Mouse (Mus musculus) hindbrain, embryonic 11.5 days (tissue): ENCODE measurements around the gene Krtap2-4. TPM values are rescaled to one million over a fixed set of nuclear protein-coding genes. Genes with fewer than 3 reads are reported as not detected.
"Not testable (repeated sequence)": the region's sequence is repeated elsewhere in the genome, so short reads cannot be mapped to it uniquely, and the experiment has no call there.

Source experiments
- ATAC-seq: fragments of 200-750 bp; cut with Nextera tagmentation; 2 replicates; pipeline ENCODE4 v1.8.0; 2017; ENCODE audit warnings: mild to moderate bottlenecking, moderate TSS enrichment, moderate library complexity; ENCODE audit not compliant: low FRiP score
- DNase-seq: peaks from one replicate; pipeline ENCODE4 v3.0.0-alpha.2; 2015; ENCODE audit warnings: low spot score
- H3K27ac ChIP-seq: fragments of 300-500 bp; sonication (generic); 2 replicates; pipeline ENCODE4 v1.5.1; 2014; ENCODE audit warnings: mild to moderate bottlenecking, low read depth, low read length
- H3K27me3 ChIP-seq: fragments of 300-500 bp; sonication (generic); 2 replicates; pipeline ENCODE4 v1.6.1; 2014; ENCODE audit warnings: mild to moderate bottlenecking, low read length, moderate library complexity, mixed read lengths; ENCODE audit not compliant: control insufficient read depth, insufficient read depth
- H3K36me3 ChIP-seq: fragments of 300-500 bp; sonication (generic); 2 replicates; pipeline ENCODE4 v1.6.1; 2014; ENCODE audit warnings: mild to moderate bottlenecking, low read length, moderate library complexity, mixed read lengths; ENCODE audit not compliant: control insufficient read depth, insufficient read depth
- H3K4me1 ChIP-seq: fragments of 300-500 bp; sonication (generic); replicated peaks from 2 replicates; pipeline ENCODE4 v1.6.1; 2014; ENCODE audit warnings: low read length, mixed read lengths; ENCODE audit not compliant: control insufficient read depth, insufficient read depth
- H3K4me2 ChIP-seq: fragments of 300-500 bp; sonication (generic); replicated peaks from 2 replicates; pipeline ENCODE4 v1.6.1; 2014; ENCODE audit warnings: mild to moderate bottlenecking, low read depth, low read length
- H3K4me3 ChIP-seq: fragments of 300-500 bp; sonication (generic); 2 replicates; pipeline ENCODE4 v1.5.1; 2014; ENCODE audit warnings: low read depth, low read length
- H3K9ac ChIP-seq: fragments of 300-500 bp; sonication (generic); 2 replicates; pipeline ENCODE4 v1.6.1; 2014; ENCODE audit warnings: low read depth, low read length
- H3K9me3 ChIP-seq: fragments of 300-500 bp; sonication (generic); 2 replicates; pipeline ENCODE4 v1.6.1; 2016; ENCODE audit warnings: low read length; ENCODE audit not compliant: control insufficient read depth
- WGBS: fragments of 180-500 bp; shearing (Covaris S2); extraction: QIAGEN DNeasy Blood & Tissue Kit; methylation state at CpG from one replicate; pipeline ENCODE4 v1.1.7; 2014; 5-methylcytosine and 5-hydroxymethylcytosine counted together
- polyA plus RNA-seq: library from polyadenylated mRNA; unstranded; fragments of >200 nt; fragmentation: Nextera tagmentation; extraction: Ambion mirVana; gene quantifications from 2 replicates; pipeline ENCODE4 v1.2.1, GENCODE M21; 2014

Krtap2-4 gene
- polyA plus RNA-seq, 1 experiment from 2014 or later = not detected

GRCm38 (mm10) chr11:99640926-99641325 lies 26.3 kb upstream of the Krtap2-4 start:
- WGBS = 43% methylated on average over 1 of the region's 1 CpGs
- no peaks in the 10 kb centered on the region for H3K27me3 ChIP-seq
- no peak overlapping the region for H3K4me3 ChIP-seq
- ATAC-seq (no peak), DNase-seq (no peak)
- no peaks in the 10 kb centered on the region for H3K4me1 ChIP-seq
- H3K27ac ChIP-seq = no peak overlapping the region
- H3K4me2 ChIP-seq = no peak overlapping the region
- H3K9me3 ChIP-seq = no peaks in the 10 kb centered on the region
- no peaks in the 10 kb centered on the region for H3K36me3 ChIP-seq
- H3K9ac ChIP-seq = no peak overlapping the region

- Histone ChIP-seq H3K9me3 (no peaks in the 10 kb centered on the region), H3K4me2 (no peak overlapping the region), H3K4me3 (no peak overlapping the region), H3K4me1 (no peaks in the 10 kb centered on the region), H3K9ac (no peak overlapping the region), H3K27ac (no peak overlapping the region), H3K36me3 (no peaks in the 10 kb centered on the region), H3K27me3 (no peaks in the 10 kb centered on the region)
- DNase-seq (no peak), ATAC-seq (no peak)
- WGBS = 90% methylated on average over 1 of the region's 1 CpGs
Observed at GRCm38 (mm10) chr11:99637086-99637485, 22.4 kb upstream of the Krtap2-4 start.

- Histone ChIP-seq H3K4me1 (no peaks in the 10 kb centered on the region), H3K9me3 (no peaks in the 10 kb centered on the region), H3K9ac (no peak within 1 kb of the TSS), H3K4me2 (no peak within 1 kb of the TSS), H3K36me3 (no peaks in the 10 kb centered on the region), H3K27me3 (no peaks in the 10 kb centered on the region), H3K4me3 (no peak within 1 kb of the TSS), H3K27ac (no peak within 1 kb of the TSS)
- DNase-seq = no peak
- no peak for ATAC-seq
- 43% methylated on average over 8 of the region's 8 CpGs for WGBS
Observed at GRCm38 (mm10) chr11:99634653-99635134, 20.0 kb upstream of the Krtap2-4 start, which contains the start of gene Krtap4-2. Krtap4-2 (minus strand) TSS chr11:99635084.

- ATAC-seq = no peak
- no peaks in the 10 kb centered on the region for H3K36me3 ChIP-seq
- no peak overlapping the region for H3K9ac ChIP-seq
- H3K27ac ChIP-seq = no peak overlapping the region
- no peak overlapping the region for H3K4me2 ChIP-seq
- no peaks in the 10 kb centered on the region for H3K27me3 ChIP-seq
- H3K9me3 ChIP-seq = no peaks in the 10 kb centered on the region
- no peak overlapping the region for H3K4me3 ChIP-seq
- no peaks in the 10 kb centered on the region for H3K4me1 ChIP-seq
- 88% methylated on average over 2 of the region's 2 CpGs for WGBS
- DNase-seq = no peak
Observed at GRCm38 (mm10) chr11:99633293-99633692, 18.6 kb upstream of the Krtap2-4 start.

- Histone ChIP-seq H3K4me2 (no peak overlapping the region), H3K9ac (no peak overlapping the region), H3K27me3 (no peaks in the 10 kb centered on the region), H3K4me1 (no peaks in the 10 kb centered on the region), H3K36me3 (no peaks in the 10 kb centered on the region), H3K27ac (no peak overlapping the region), H3K9me3 (no peaks in the 10 kb centered on the region), H3K4me3 (no peak overlapping the region)
- ATAC-seq (no peak), DNase-seq (no peak)
- WGBS = 79% methylated on average over 3 of the region's 3 CpGs
Observed at GRCm38 (mm10) chr11:99630890-99631289, 16.2 kb upstream of the Krtap2-4 start.

GRCm38 (mm10) chr11:99628138-99628537 lies 13.5 kb upstream of the Krtap2-4 start, which contains the start of gene Krtap4-1:
Krtap4-1 (minus strand) TSS chr11:99628238.
- no peaks in the 10 kb centered on the region for H3K36me3 ChIP-seq
- ATAC-seq (no peak), DNase-seq (no peak)
- H3K4me1 ChIP-seq = no peaks in the 10 kb centered on the region
- H3K27me3 ChIP-seq = no peaks in the 10 kb centered on the region
- no peak within 1 kb of the TSS for H3K27ac ChIP-seq
- no peaks in the 10 kb centered on the region for H3K9me3 ChIP-seq
- H3K4me3 ChIP-seq = no peak within 1 kb of the TSS
- no peak within 1 kb of the TSS for H3K9ac ChIP-seq
- no peak within 1 kb of the TSS for H3K4me2 ChIP-seq
- 85% methylated on average over 4 of the region's 4 CpGs for WGBS

- Histone ChIP-seq H3K27me3 (no peaks in the 10 kb centered on the region), H3K4me3 (no peak within 1 kb of the TSS), H3K4me2 (no peak within 1 kb of the TSS), H3K36me3 (no peaks in the 10 kb centered on the region), H3K4me1 (no peaks in the 10 kb centered on the region), H3K27ac (no peak within 1 kb of the TSS), H3K9ac (no peak within 1 kb of the TSS), H3K9me3 (no peaks in the 10 kb centered on the region)
- no peak for DNase-seq
- WGBS = 91% methylated on average over 2 of the region's 2 CpGs
- ATAC-seq = no peak
Observed at GRCm38 (mm10) chr11:99620335-99620734, 5.7 kb upstream of the Krtap2-4 start, which contains the start of gene Gm11562. Gm11562 (minus strand) TSS chr11:99620435.

GRCm38 (mm10) chr11:99610089-99610488 lies 4.6 kb downstream of the Krtap2-4 start, which contains the start of gene Gm11937:
Gm11937 (minus strand) TSS chr11:99610189.
- not testable (repeated sequence) for H3K27ac ChIP-seq, DNase-seq, H3K4me2 ChIP-seq, H3K4me1 ChIP-seq, H3K9me3 ChIP-seq, H3K4me3 ChIP-seq, H3K27me3 ChIP-seq, ATAC-seq, H3K9ac ChIP-seq, H3K36me3 ChIP-seq
- WGBS = 91% methylated on average over 1 of the region's 2 CpGs

- Histone ChIP-seq H3K4me1 (no peaks in the 10 kb centered on the region), H3K9me3 (no peaks in the 10 kb centered on the region), H3K4me3 (no peak overlapping the region), H3K4me2 (no peak overlapping the region), H3K27me3 (no peaks in the 10 kb centered on the region), H3K27ac (no peak overlapping the region), H3K9ac (no peak overlapping the region), H3K36me3 (no peaks in the 10 kb centered on the region)
- 86% methylated on average over 1 of the region's 1 CpGs for WGBS
- ATAC-seq (no peak), DNase-seq (no peak)
Observed at GRCm38 (mm10) chr11:99609126-99609525, 5.5 kb downstream of the Krtap2-4 start.
